Mouse (Mus musculus): Measurements from ENCODE around the gene Cplx3.
A peak's percentile ranks its signal among the peaks of the same experiment; 100 is the strongest.

DNA sequence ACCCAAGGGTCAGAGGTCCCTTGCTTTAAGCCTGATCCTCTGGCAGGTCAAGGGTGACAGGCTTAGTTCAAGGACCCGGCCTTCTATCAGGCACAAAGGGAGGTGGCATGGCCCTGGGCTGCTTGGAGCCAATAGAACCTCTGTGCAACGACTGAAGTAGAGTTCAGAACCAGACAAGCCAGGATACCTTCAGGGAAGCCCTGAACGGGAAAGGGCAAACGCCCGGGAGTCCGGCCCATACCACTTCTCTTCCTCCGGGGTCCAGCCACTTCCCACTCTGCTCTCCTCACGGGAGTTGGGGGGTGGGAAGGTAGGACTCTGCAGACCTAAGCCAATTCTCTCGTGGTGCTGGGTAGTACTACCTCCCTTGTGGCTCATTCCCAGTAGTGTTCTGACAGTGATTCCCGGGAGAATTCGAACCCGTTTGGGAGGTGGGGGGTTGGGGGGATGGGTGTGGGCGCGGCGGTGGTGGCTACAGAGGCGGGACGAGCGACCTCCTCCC, 38.4 kb upstream of the Cplx3 start:
- TF ChIP-seq HCFC1 (IDR thresholded peaks at IDR 0.05; ENCODE audit: low read depth, low read length), result no peak
- no peak for TF ChIP-seq POLR2A (IDR thresholded peaks at IDR 0.05; ENCODE audit: low read depth, low read length)
- peak; percentile 57; the same call in 1 of the 2 replicates for TF ChIP-seq SIN3A (IDR thresholded peaks at IDR 0.05; ENCODE audit: low read length)
- TF ChIP-seq CTCF (conservative IDR thresholded peaks at IDR 0.05 in 1 of 2, IDR thresholded peaks at IDR 0.05 in 1 of 2; ENCODE audit: low read depth in 2 of 2, low read length in 2 of 2), result no peak
- TF ChIP-seq ETS1 (conservative IDR thresholded peaks at IDR 0.05; ENCODE audit: low read depth, low read length), result 0 out of 2 replicates have a peak, but pooled peaks have one; percentile 14
